Mouse (Mus musculus): ENCODE measurements around the gene Gse1.
"Not testable (repeated sequence)": the region's sequence is repeated elsewhere in the genome, so short reads cannot be mapped to it uniquely, and the experiment has no call there.

Gse1 gene

GRCm38 (mm10) chr8:120347734-120348341, 119.6 kb downstream of the Gse1 start:
- DNase-seq (ENCODE audit: low spot score in 2 of 2): no peak

GRCm38 (mm10) chr8:120348922-120349321, 120.7 kb downstream of the Gse1 start:
- no peak for DNase-seq (ENCODE audit: low spot score in 2 of 2)

GRCm38 (mm10) chr8:120351332-120352071, 123.2 kb downstream of the Gse1 start:
- DNase-seq (ENCODE audit: low spot score in 2 of 2): no peak

- DNase-seq (ENCODE audit: low spot score in 2 of 2): peak; percentile 71 to 78
Observed at GRCm38 (mm10) chr8:120352096-120352495, 123.8 kb downstream of the Gse1 start.

- no peak for DNase-seq (ENCODE audit: low spot score in 2 of 2)
Observed at GRCm38 (mm10) chr8:120356067-120356466, 127.8 kb downstream of the Gse1 start.

- no peak for DNase-seq (ENCODE audit: low spot score in 2 of 2)
Observed at GRCm38 (mm10) chr8:120357504-120357903, 129.2 kb downstream of the Gse1 start.

GRCm38 (mm10) chr8:120361301-120361700, 133.0 kb downstream of the Gse1 start:
- DNase-seq (ENCODE audit: low spot score in 2 of 2): peak; percentile 67 to 75

- DNase-seq (ENCODE audit: low spot score in 2 of 2): no peak
Observed at GRCm38 (mm10) chr8:120363552-120364071, 135.4 kb downstream of the Gse1 start.

- DNase-seq (ENCODE audit: low spot score in 2 of 2): no peak
Observed at GRCm38 (mm10) chr8:120364093-120364725, 136.0 kb downstream of the Gse1 start.

- no peak for DNase-seq (ENCODE audit: low spot score in 2 of 2)
Observed at GRCm38 (mm10) chr8:120366840-120367239, 138.6 kb downstream of the Gse1 start.

- DNase-seq (ENCODE audit: low spot score in 2 of 2): not testable (repeated sequence)
Observed at GRCm38 (mm10) chr8:120368191-120368590, 139.9 kb downstream of the Gse1 start.

- peak; percentile 90 for DNase-seq (ENCODE audit: low spot score in 2 of 2)
Observed at GRCm38 (mm10) chr8:120368814-120369649, 140.8 kb downstream of the Gse1 start.

GRCm38 (mm10) chr8:120369956-120370355, 141.7 kb downstream of the Gse1 start:
- DNase-seq (ENCODE audit: low spot score in 2 of 2): peak; percentile 66

- DNase-seq (ENCODE audit: low spot score in 2 of 2): no peak
Observed at GRCm38 (mm10) chr8:120370461-120370860, 142.2 kb downstream of the Gse1 start.

- no peak for DNase-seq (ENCODE audit: low spot score in 2 of 2)
Observed at GRCm38 (mm10) chr8:120371146-120371545, 142.9 kb downstream of the Gse1 start.

- DNase-seq (ENCODE audit: low spot score in 2 of 2): no peak
Observed at GRCm38 (mm10) chr8:120371725-120372457, 143.6 kb downstream of the Gse1 start.

- no peak for DNase-seq (ENCODE audit: low spot score in 2 of 2)
Observed at GRCm38 (mm10) chr8:120372684-120373083, 144.4 kb downstream of the Gse1 start.

- DNase-seq (ENCODE audit: low spot score in 2 of 2): no peak
Observed at GRCm38 (mm10) chr8:120373621-120374020, 145.4 kb downstream of the Gse1 start.

- DNase-seq (ENCODE audit: low spot score in 2 of 2): no peak
Observed at GRCm38 (mm10) chr8:120374070-120374469, 145.8 kb downstream of the Gse1 start.

- no peak for DNase-seq (ENCODE audit: low spot score in 2 of 2)
Observed at GRCm38 (mm10) chr8:120374514-120374913, 146.3 kb downstream of the Gse1 start.

- DNase-seq (ENCODE audit: low spot score in 2 of 2): no peak
Observed at GRCm38 (mm10) chr8:120375170-120375569, 146.9 kb downstream of the Gse1 start.

All from right cerebral cortex, postnatal 10 days (tissue).